Mouse (Mus musculus) ES-E14 (cell line): ENCODE data around the gene Hyal1.

Experiments used
- CHD2 ChIP-seq: IDR thresholded peaks from 2 replicates; pipeline ENCODE4 v1.6.1; 2014; ENCODE audit warnings: mild to moderate bottlenecking, low read depth, low read length, inconsistent platforms
- HCFC1 ChIP-seq: IDR thresholded peaks from 2 replicates; pipeline ENCODE4 v1.6.1; 2012; ENCODE audit warnings: low read length, inconsistent platforms, borderline replicate concordance; ENCODE audit not compliant: insufficient read depth
- MAFK ChIP-seq: IDR thresholded peaks from 2 replicates; pipeline ENCODE4 v1.6.1; 2014; ENCODE audit warnings: mild to moderate bottlenecking, low read depth, low read length, inconsistent platforms; ENCODE audit not compliant: insufficient read depth

GRCm38 (mm10) chr9:107572327-107572662, 4.4 kb upstream of the Hyal1 start:
- TF ChIP-seq MAFK (no peak), CHD2 (no peak), HCFC1 (no peak)
